Mouse (Mus musculus): ENCODE data around the gene Dnmbp. TPM values are rescaled to one million over a fixed set of nuclear protein-coding genes. Genes with fewer than 3 reads are reported as not detected.
A peak's percentile ranks its signal among the peaks of the same experiment; 100 is the strongest.

The Dnmbp gene
- polyA plus RNA-seq, 1 experiment from 2014 or later = 25.8 TPM

GRCm38 (mm10) chr19:43882895-43883573, 57.0 kb downstream of the Dnmbp start:
- Histone ChIP-seq H3K27ac (ENCODE audit: low read length) (peak overlapping the region; percentile 77), H3K36me3 (ENCODE audit: control insufficient read depth, insufficient read depth, low read length) (no peaks in the 10 kb centered on the region), H3K4me3 (replicated peaks; ENCODE audit: low read length) (no peak overlapping the region; the same call in 1 of the 2 replicates), H3K9me3 (replicated peaks; ENCODE audit: control insufficient read depth, low read length) (no peaks in the 10 kb centered on the region), H3K9ac (ENCODE audit: low read length) (peak overlapping the region; percentile 57), H3K4me2 (ENCODE audit: low read depth, low read length) (peak overlapping the region; percentile 40), H3K27me3 (ENCODE audit: control insufficient read depth, insufficient read depth, low read length) (no peaks in the 10 kb centered on the region), H3K4me1 (ENCODE audit: control insufficient read depth, insufficient read depth, low read length) (peaks cover 51% of the 10 kb centered on the region)
- peak; percentile 29; the same call in 1 of the 2 replicates for ATAC-seq (ENCODE audit: insufficient read depth, low FRiP score)
- WGBS = 19% methylated on average over 18 of the region's 18 CpGs

- Histone ChIP-seq H3K27ac (ENCODE audit: low read length) (no peak overlapping the region), H3K9ac (ENCODE audit: low read length) (no peak overlapping the region), H3K4me3 (replicated peaks; ENCODE audit: low read length) (no peak overlapping the region), H3K4me2 (ENCODE audit: low read depth, low read length) (no peak overlapping the region), H3K4me1 (ENCODE audit: control insufficient read depth, insufficient read depth, low read length) (peaks cover 64% of the 10 kb centered on the region), H3K36me3 (ENCODE audit: control insufficient read depth, insufficient read depth, low read length) (no peaks in the 10 kb centered on the region), H3K9me3 (replicated peaks; ENCODE audit: control insufficient read depth, low read length) (no peaks in the 10 kb centered on the region), H3K27me3 (ENCODE audit: control insufficient read depth, insufficient read depth, low read length) (no peaks in the 10 kb centered on the region)
- WGBS = 79% methylated on average over 7 of the region's 7 CpGs
- ATAC-seq (ENCODE audit: insufficient read depth, low FRiP score) = no peak
Measured at GRCm38 (mm10) chr19:43881615-43882014, 58.4 kb downstream of the Dnmbp start.

- Histone ChIP-seq H3K27ac (ENCODE audit: low read length) (no peak overlapping the region), H3K27me3 (ENCODE audit: control insufficient read depth, insufficient read depth, low read length) (no peaks in the 10 kb centered on the region), H3K9ac (ENCODE audit: low read length) (no peak overlapping the region), H3K4me3 (replicated peaks; ENCODE audit: low read length) (no peak overlapping the region), H3K4me1 (ENCODE audit: control insufficient read depth, insufficient read depth, low read length) (peaks cover 65% of the 10 kb centered on the region), H3K9me3 (replicated peaks; ENCODE audit: control insufficient read depth, low read length) (no peaks in the 10 kb centered on the region), H3K36me3 (ENCODE audit: control insufficient read depth, insufficient read depth, low read length) (no peaks in the 10 kb centered on the region), H3K4me2 (ENCODE audit: low read depth, low read length) (no peak overlapping the region)
- no peak for ATAC-seq (ENCODE audit: insufficient read depth, low FRiP score)
- WGBS = 22% methylated on average over 3 of the region's 3 CpGs
Measured at GRCm38 (mm10) chr19:43880420-43880819, 59.6 kb downstream of the Dnmbp start.

- H3K27ac ChIP-seq (ENCODE audit: low read length) = peak overlapping the region; percentile 93
- H3K9ac ChIP-seq (ENCODE audit: low read length) = peak overlapping the region; percentile 82
- peak; percentile 89 for ATAC-seq (ENCODE audit: insufficient read depth, low FRiP score)
- peaks cover 67% of the 10 kb centered on the region for H3K4me1 ChIP-seq (ENCODE audit: control insufficient read depth, insufficient read depth, low read length)
- H3K36me3 ChIP-seq (ENCODE audit: control insufficient read depth, insufficient read depth, low read length) = 0 out of 2 replicates have a peak, but pooled peaks cover under 1% of the 10 kb centered on the region
- peak overlapping the region; percentile 65 for H3K4me2 ChIP-seq (ENCODE audit: low read depth, low read length)
- H3K27me3 ChIP-seq (ENCODE audit: control insufficient read depth, insufficient read depth, low read length) = no peaks in the 10 kb centered on the region
- peak overlapping the region; percentile 65 for H3K4me3 ChIP-seq (replicated peaks; ENCODE audit: low read length)
- H3K9me3 ChIP-seq (replicated peaks; ENCODE audit: control insufficient read depth, low read length) = no peaks in the 10 kb centered on the region
- 1% methylated on average over 41 of the region's 41 CpGs for WGBS
Measured at GRCm38 (mm10) chr19:43879401-43880212, 60.4 kb downstream of the Dnmbp start.

GRCm38 (mm10) chr19:43878111-43879092, 61.6 kb downstream of the Dnmbp start:
- peak overlapping the region; percentile 65 for H3K4me2 ChIP-seq (ENCODE audit: low read depth, low read length)
- 8% methylated on average over 17 of the region's 17 CpGs for WGBS
- H3K36me3 ChIP-seq (ENCODE audit: control insufficient read depth, insufficient read depth, low read length) = 0 out of 2 replicates have a peak, but pooled peaks cover 4% of the 10 kb centered on the region
- H3K27me3 ChIP-seq (ENCODE audit: control insufficient read depth, insufficient read depth, low read length) = no peaks in the 10 kb centered on the region
- no peaks in the 10 kb centered on the region for H3K9me3 ChIP-seq (replicated peaks; ENCODE audit: control insufficient read depth, low read length)
- ATAC-seq (ENCODE audit: insufficient read depth, low FRiP score) = no peak
- H3K4me3 ChIP-seq (replicated peaks; ENCODE audit: low read length) = peak overlapping the region; percentile 65
- peak overlapping the region; percentile 82 for H3K9ac ChIP-seq (ENCODE audit: low read length)
- peak overlapping the region; percentile 93 for H3K27ac ChIP-seq (ENCODE audit: low read length)
- peaks cover 60% of the 10 kb centered on the region for H3K4me1 ChIP-seq (ENCODE audit: control insufficient read depth, insufficient read depth, low read length)

- no peaks in the 10 kb centered on the region for H3K9me3 ChIP-seq (replicated peaks; ENCODE audit: control insufficient read depth, low read length)
- peaks cover 54% of the 10 kb centered on the region for H3K4me1 ChIP-seq (ENCODE audit: control insufficient read depth, insufficient read depth, low read length)
- WGBS = 70% methylated on average over 8 of the region's 8 CpGs
- no peak overlapping the region for H3K4me2 ChIP-seq (ENCODE audit: low read depth, low read length)
- no peaks in the 10 kb centered on the region for H3K27me3 ChIP-seq (ENCODE audit: control insufficient read depth, insufficient read depth, low read length)
- ATAC-seq (ENCODE audit: insufficient read depth, low FRiP score) = no peak
- H3K36me3 ChIP-seq (ENCODE audit: control insufficient read depth, insufficient read depth, low read length) = peaks cover 15% of the 10 kb centered on the region; the same call in 1 of the 2 replicates
- no peak overlapping the region for H3K27ac ChIP-seq (ENCODE audit: low read length)
- H3K4me3 ChIP-seq (replicated peaks; ENCODE audit: low read length) = no peak overlapping the region
- H3K9ac ChIP-seq (ENCODE audit: low read length) = no peak overlapping the region
Measured at GRCm38 (mm10) chr19:43877364-43877763, 62.6 kb downstream of the Dnmbp start.

- no peaks in the 10 kb centered on the region for H3K27me3 ChIP-seq (ENCODE audit: control insufficient read depth, insufficient read depth, low read length)
- no peak overlapping the region for H3K9ac ChIP-seq (ENCODE audit: low read length)
- H3K9me3 ChIP-seq (replicated peaks; ENCODE audit: control insufficient read depth, low read length) = no peaks in the 10 kb centered on the region
- H3K4me1 ChIP-seq (ENCODE audit: control insufficient read depth, insufficient read depth, low read length) = peaks cover 54% of the 10 kb centered on the region
- peaks cover 15% of the 10 kb centered on the region; the same call in 1 of the 2 replicates for H3K36me3 ChIP-seq (ENCODE audit: control insufficient read depth, insufficient read depth, low read length)
- WGBS = 25% methylated on average over 2 of the region's 2 CpGs
- no peak overlapping the region for H3K4me3 ChIP-seq (replicated peaks; ENCODE audit: low read length)
- peak overlapping the region; percentile 80 for H3K27ac ChIP-seq (ENCODE audit: low read length)
- peak overlapping the region; percentile 24; the same call in 1 of the 2 replicates for H3K4me2 ChIP-seq (ENCODE audit: low read depth, low read length)
- no peak for ATAC-seq (ENCODE audit: insufficient read depth, low FRiP score)
Measured at GRCm38 (mm10) chr19:43875996-43876395, 64.0 kb downstream of the Dnmbp start.

GRCm38 (mm10) chr19:43874351-43874750, 65.6 kb downstream of the Dnmbp start:
- peaks cover 41% of the 10 kb centered on the region for H3K4me1 ChIP-seq (ENCODE audit: control insufficient read depth, insufficient read depth, low read length)
- no peak overlapping the region for H3K4me3 ChIP-seq (replicated peaks; ENCODE audit: low read length)
- no peaks in the 10 kb centered on the region for H3K9me3 ChIP-seq (replicated peaks; ENCODE audit: control insufficient read depth, low read length)
- no peak overlapping the region for H3K9ac ChIP-seq (ENCODE audit: low read length)
- no peak overlapping the region for H3K27ac ChIP-seq (ENCODE audit: low read length)
- no peak for ATAC-seq (ENCODE audit: insufficient read depth, low FRiP score)
- 93% methylated on average over 11 of the region's 11 CpGs for WGBS
- peaks cover 25% of the 10 kb centered on the region for H3K36me3 ChIP-seq (ENCODE audit: control insufficient read depth, insufficient read depth, low read length)
- no peaks in the 10 kb centered on the region for H3K27me3 ChIP-seq (ENCODE audit: control insufficient read depth, insufficient read depth, low read length)
- H3K4me2 ChIP-seq (ENCODE audit: low read depth, low read length) = no peak overlapping the region

Measured in stomach, embryonic 16.5 days (tissue).